In the genomic region with DNA sequence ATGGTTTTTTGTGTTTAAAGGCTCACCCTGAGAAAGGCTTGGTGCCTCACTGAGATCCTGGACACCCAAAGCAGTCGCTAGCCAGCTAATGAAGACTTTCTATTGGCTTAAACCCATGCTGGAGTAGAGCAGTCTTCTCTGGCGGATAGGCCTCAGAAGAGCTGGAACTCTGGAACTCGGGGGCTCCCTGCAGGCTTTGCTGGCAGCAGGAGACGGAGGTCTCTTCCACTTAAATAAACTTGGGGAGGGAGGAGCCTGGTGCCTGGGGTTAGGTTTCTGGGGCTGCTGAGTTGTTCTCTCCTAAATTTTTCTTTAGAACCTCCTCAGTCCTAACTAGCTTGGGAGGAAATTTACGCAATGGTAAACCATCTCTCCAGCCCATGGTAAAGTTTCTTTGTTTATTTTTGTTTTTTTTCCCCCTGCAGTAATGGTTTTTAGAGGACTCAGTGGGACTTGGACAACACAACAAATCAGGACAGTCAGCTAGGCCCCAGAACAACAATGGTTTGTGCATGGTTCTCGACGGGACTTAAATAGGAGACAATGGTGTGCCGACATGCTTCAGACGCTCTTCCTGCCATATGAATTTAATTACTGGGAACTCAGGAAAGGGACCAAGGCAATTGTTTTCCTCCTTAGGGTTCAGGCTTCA, we compare ENCODE assay signal across 10 mouse cellular contexts. TPM values are rescaled to one million over a fixed set of nuclear protein-coding genes. Genes with fewer than 3 reads are reported as not detected.
DNase-seq lines count a peak whose midpoint lies in the region; ATAC-seq and TF ChIP-seq lines count a peak whose summit lies in the region.
"Had no signal": no experiment of that assay in that cellular context is flagged by ENCODE, and none has a peak within 500 bp of the region (broad histone marks: within the 10 kb centered on the region; RNA-seq: fewer than 3 reads in every experiment).

No protein-coding gene starts in this region.

- no peaks in the 10 kb centered on the region for H3K9me3 ChIP-seq in ES-E14 (ENCODE audit: control insufficient read depth, insufficient read depth, low read depth, low read length)
- H3K9me3 ChIP-seq in hindbrain, embryonic 11.5 days (ENCODE audit: control insufficient read depth, low read length), result no peaks in the 10 kb centered on the region
- peaks cover 4% of the 10 kb centered on the region; the same call in 1 of the 2 replicates for H3K9me3 ChIP-seq in midbrain, embryonic 14.5 days (ENCODE audit: control insufficient read depth, low read length)

- no peaks in the 10 kb centered on the region for H3K36me3 ChIP-seq in heart, adult 2 months (ENCODE audit: control insufficient read depth, insufficient read depth, low read length)
- no peaks in the 10 kb centered on the region for H3K36me3 ChIP-seq in ES-E14 (ENCODE audit: control insufficient read depth, insufficient read depth, low read length, poor library complexity, severe bottlenecking)
- H3K36me3 ChIP-seq in hindbrain, embryonic 11.5 days (ENCODE audit: control insufficient read depth, insufficient read depth, low read length), result no peaks in the 10 kb centered on the region
- no peaks in the 10 kb centered on the region for H3K36me3 ChIP-seq in midbrain, embryonic 14.5 days (ENCODE audit: control insufficient read depth, insufficient read depth, low read length)

- in situ Hi-C loops in ES-E14 (cut with MboI; ENCODE audit: low sequenced_read_pairs in 2 of 2, unreplicated experiment in 2 of 2), result no loop called here

- no peak for TF ChIP-seq CTCF in heart, adult 2 months (IDR thresholded peaks at IDR 0.05)

- H3K27ac ChIP-seq in heart, adult 2 months, result peak overlapping the region; percentile 83
- H3K27ac ChIP-seq in ES-E14 (ENCODE audit: insufficient read depth, low read depth, low read length, poor library complexity, severe bottlenecking), result peak overlapping the region; percentile 54
- peak overlapping the region; percentile 77 for H3K27ac ChIP-seq in hindbrain, embryonic 11.5 days (ENCODE audit: low read depth, low read length)
- peak overlapping the region; percentile 68; the same call in 1 of the 2 replicates for H3K27ac ChIP-seq in midbrain, embryonic 14.5 days (replicated peaks; ENCODE audit: low read depth, low read length)

- 50% methylated on average over 9 of the region's 9 CpGs for WGBS in heart, adult 2 months
- 26% methylated on average over 9 of the region's 9 CpGs for WGBS in hindbrain, embryonic 11.5 days
- WGBS in midbrain, embryonic 14.5 days, result 24% methylated on average over 9 of the region's 9 CpGs

- no peak overlapping the region for H3K4me3 ChIP-seq in heart, adult 2 months
- no peak overlapping the region for H3K4me3 ChIP-seq in ES-E14 (ENCODE audit: insufficient read depth in 1 of 2, low read depth in 1 of 2, low read length in 2 of 2, poor library complexity in 1 of 2, severe bottlenecking in 1 of 2)
- H3K4me3 ChIP-seq in hindbrain, embryonic 11.5 days (ENCODE audit: low read depth, low read length), result no peak overlapping the region
- H3K4me3 ChIP-seq in midbrain, embryonic 14.5 days (replicated peaks; ENCODE audit: low read depth, low read length), result no peak overlapping the region

- H3K27me3 ChIP-seq in heart, adult 2 months (ENCODE audit: control insufficient read depth, insufficient read depth, low read length), result no peaks in the 10 kb centered on the region
- H3K27me3 ChIP-seq in hindbrain, embryonic 11.5 days (ENCODE audit: control insufficient read depth, insufficient read depth, low read length), result no peaks in the 10 kb centered on the region
- H3K27me3 ChIP-seq in midbrain, embryonic 14.5 days (ENCODE audit: control insufficient read depth, insufficient read depth, low read length), result no peaks in the 10 kb centered on the region

- ATAC-seq in hindbrain, embryonic 11.5 days (ENCODE audit: low FRiP score), result peak; percentile 43; the same call in 1 of the 2 replicates
- no peak for ATAC-seq in midbrain, embryonic 14.5 days (ENCODE audit: low FRiP score, low TSS enrichment)

- no peak overlapping the region for H3K4me2 ChIP-seq in hindbrain, embryonic 11.5 days (replicated peaks; ENCODE audit: low read depth, low read length)
- H3K4me2 ChIP-seq in midbrain, embryonic 14.5 days (ENCODE audit: low read length), result no peak overlapping the region

- no peaks in the 10 kb centered on the region for H3K79me2 ChIP-seq in heart, adult 2 months (replicated peaks; ENCODE audit: control insufficient read depth, insufficient read depth, low read length)

- intact Hi-C loops in heart, adult 2 months (cut with DNase I), result no loop called here

- H3K4me1 ChIP-seq in heart, adult 2 months (ENCODE audit: control insufficient read depth, insufficient read depth, low read length), result peaks cover 1% of the 10 kb centered on the region
- peaks cover 2 to 13% of the 10 kb centered on the region in 2 experiments for H3K4me1 ChIP-seq in ES-E14 (ENCODE audit: control insufficient read depth in 2 of 2, insufficient read depth in 2 of 2, low read length in 2 of 2, poor library complexity in 1 of 2)
- no peaks in the 10 kb centered on the region for H3K4me1 ChIP-seq in hindbrain, embryonic 11.5 days (replicated peaks; ENCODE audit: control insufficient read depth, insufficient read depth, low read length)
- H3K4me1 ChIP-seq in midbrain, embryonic 14.5 days (ENCODE audit: control insufficient read depth, insufficient read depth, low read length), result no peaks in the 10 kb centered on the region

- TF ChIP-seq POLR2A in heart, adult 2 months (IDR thresholded peaks at IDR 0.05; ENCODE audit: insufficient read depth, low read depth, low read length), result no peak; the same call in 1 of the 2 replicates

- H3K9ac ChIP-seq in heart, adult 2 months (ENCODE audit: low read depth, low read length), result no peak overlapping the region
- H3K9ac ChIP-seq in ES-E14 (ENCODE audit: insufficient read depth, low read depth, low read length, poor library complexity, severe bottlenecking), result peak overlapping the region; percentile 48
- no peak overlapping the region for H3K9ac ChIP-seq in hindbrain, embryonic 11.5 days (ENCODE audit: low read depth, low read length)
- H3K9ac ChIP-seq in midbrain, embryonic 14.5 days (replicated peaks; ENCODE audit: low read length), result no peak overlapping the region

- DNase-seq in heart, adult 2 months, result peak in 1 of 2 experiments; percentile 11
- DNase-seq in heart, adult 8-10 months (ENCODE audit: low spot score), result no peak
- DNase-seq in ES-E14 (ENCODE audit: low read depth, low spot score), result no peak
- DNase-seq in hindbrain, embryonic 11.5 days (ENCODE audit: low spot score), result peak; percentile 32
- peak; percentile 18 for DNase-seq in midbrain, embryonic 14.5 days
- DNase-seq in spleen, adult 12 weeks (ENCODE audit: low spot score), result no peak
- no peak for DNase-seq in adrenal gland, postnatal 25 days
- DNase-seq in cerebellum, postnatal 36 days, result no peak

- TF ChIP-seq EP300 in heart, adult 2 months (IDR thresholded peaks at IDR 0.05; ENCODE audit: insufficient read depth, low read depth, low read length), result no peak

TF ChIP-seq in ES-E14, 5 proteins besides CTCF, POLR2A, EP300 and RAD21:
- TF ChIP-seq MAFK (IDR thresholded peaks at IDR 0.05; ENCODE audit: insufficient read depth, low read depth, low read length) (no peak), HCFC1 (IDR thresholded peaks at IDR 0.05; ENCODE audit: borderline replicate concordance, insufficient read depth, low read length) (no peak), CHD2 (IDR thresholded peaks at IDR 0.05; ENCODE audit: low read depth, low read length) (no peak)

RNA-seq across cellular contexts. Expression of a gene that starts 38.2 kb away (rescaled TPM):
- total RNA-seq in heart, adult 2 months (2021), result not detected
- 0.12 and 0.18 TPM in 2 replicates for polyA plus RNA-seq in heart, adult 2 months (2012; rRNA removed)
- not detected for total RNA-seq in heart, adult 8-10 months (2022)
- 0.11 TPM in 1 of 2 replicates, not detected in the other for total RNA-seq in ES-E14 (2012; rRNA removed)
- 0.15 TPM in 1 of 2 replicates, not detected in the other for polyA plus RNA-seq in hindbrain, embryonic 11.5 days (2014; fragmentation: Nextera tagmentation; extraction: Ambion mirVana)
- polyA plus RNA-seq in midbrain, embryonic 14.5 days (2014; fragmentation: Nextera tagmentation; extraction: Ambion mirVana), result not detected in 2 replicates
- not detected in 2 replicates for total RNA-seq in adrenal gland, postnatal 25 days (2021)
- total RNA-seq: layer of hippocampus, adult 8-10 months; monocyte, adult 5-6 weeks had no signal

RNA-seq across cellular contexts. Expression of a gene that starts 38.3 kb away (rescaled TPM):
- total RNA-seq in heart, adult 2 months (2021), result not detected
- polyA plus RNA-seq in heart, adult 2 months (2012; rRNA removed), result not detected in 2 replicates
- total RNA-seq in heart, adult 8-10 months (2022), result not detected
- total RNA-seq in ES-E14 (2012; rRNA removed), result 0.18 TPM in 1 of 2 replicates, not detected in the other
- polyA plus RNA-seq in hindbrain, embryonic 11.5 days (2014; fragmentation: Nextera tagmentation; extraction: Ambion mirVana), result not detected in 2 replicates
- not detected in 2 replicates for polyA plus RNA-seq in midbrain, embryonic 14.5 days (2014; fragmentation: Nextera tagmentation; extraction: Ambion mirVana)
- total RNA-seq in adrenal gland, postnatal 25 days (2021), result not detected in 2 replicates
- total RNA-seq: layer of hippocampus, adult 8-10 months; monocyte, adult 5-6 weeks had no signal

Comparison
In these comparisons a context has a peak if more than half of its experiments do, and no peak if none do; other contexts are left out.
1. DNase-seq: peak in hindbrain, embryonic 11.5 days (single experiment) and midbrain, embryonic 14.5 days (single experiment); none in heart, adult 8-10 months (single experiment), ES-E14 (single experiment), spleen, adult 12 weeks (single experiment), adrenal gland, postnatal 25 days (single experiment) and cerebellum, postnatal 36 days (0 of 2).
2. Peak in every context shown above with its lines, with median percentiles within 50 percentile points of each other: H3K27ac ChIP-seq.